Mouse (Mus musculus) lung, embryonic 14.5 days (tissue): Measurements from ENCODE around the gene Srl. TPM values are rescaled to one million over a fixed set of nuclear protein-coding genes. Genes with fewer than 3 reads are reported as not detected.

Experiments used
- ATAC-seq: fragments of 200-750 bp; cut with Nextera tagmentation; 2 replicates; pipeline ENCODE4 v1.8.0; 2017; ENCODE audit warnings: mild to moderate bottlenecking, moderate TSS enrichment, moderate library complexity; ENCODE audit not compliant: insufficient read depth
- DNase-seq: peaks from one replicate; pipeline ENCODE4 v3.0.0-alpha.2; 2015
- H3K27ac ChIP-seq: fragments of 300-500 bp; sonication (generic); 2 replicates; pipeline ENCODE4 v1.5.1; 2014; ENCODE audit warnings: low read depth, mild to moderate bottlenecking, moderate library complexity
- H3K27me3 ChIP-seq: fragments of 300-500 bp; sonication (generic); 2 replicates; pipeline ENCODE4 v1.6.1; 2014; ENCODE audit warnings: low read length, control low read depth; ENCODE audit not compliant: insufficient read depth
- H3K36me3 ChIP-seq: fragments of 300-500 bp; sonication (generic); 2 replicates; pipeline ENCODE4 v1.6.1; 2014; ENCODE audit warnings: control low read depth; ENCODE audit not compliant: insufficient read depth
- H3K4me1 ChIP-seq: fragments of 300-500 bp; sonication (generic); 2 replicates; pipeline ENCODE4 v1.6.1; 2014; ENCODE audit warnings: antibody characterized with exemption, control low read depth; ENCODE audit not compliant: insufficient read depth
- H3K4me2 ChIP-seq: fragments of 300-500 bp; sonication (generic); 2 replicates; pipeline ENCODE4 v1.6.1; 2014; ENCODE audit warnings: mild to moderate bottlenecking
- H3K4me3 ChIP-seq: fragments of 300-500 bp; sonication (generic); 2 replicates; pipeline ENCODE4 v1.5.1; 2014; ENCODE audit warnings: low read depth, low read length
- H3K9ac ChIP-seq: fragments of 300-500 bp; sonication (generic); 2 replicates; pipeline ENCODE4 v1.6.1; 2014
- H3K9me3 ChIP-seq: fragments of 300-500 bp; sonication (generic); 2 replicates; pipeline ENCODE4 v1.6.1; 2016; ENCODE audit warnings: low read depth, low read length, control low read depth
- CTCF ChIP-seq: IDR thresholded peaks from 2 replicates; pipeline ENCODE4 v1.5.1; 2016; ENCODE audit warnings: antibody characterized with exemption, low read depth
- WGBS: fragments of 180-500 bp; shearing (Covaris S2); extraction: QIAGEN DNeasy Blood & Tissue Kit; methylation state at CpG from one replicate; pipeline ENCODE4 v1.1.7; 2014; 5-methylcytosine and 5-hydroxymethylcytosine counted together
- polyA plus RNA-seq: library from polyadenylated mRNA; unstranded; fragments of >200 nt; fragmentation: Nextera tagmentation; extraction: Ambion mirVana; gene quantifications from 2 replicates; pipeline ENCODE4 v1.2.1, GENCODE M21; 2014

The Srl gene
- 18.4 and 20.7 TPM in 2 replicates for polyA plus RNA-seq

- Histone ChIP-seq H3K27ac (0 out of 2 replicates have a peak within 1 kb of the TSS, but pooled peaks have one; percentile 36), H3K9ac (peak within 1 kb of the TSS; percentile 57), H3K4me1 (no peaks in the 10 kb centered on the region), H3K27me3 (no peaks in the 10 kb centered on the region), H3K36me3 (peaks cover 23% of the 10 kb centered on the region), H3K9me3 (no peaks in the 10 kb centered on the region), H3K4me2 (peak within 1 kb of the TSS; percentile 64), H3K4me3 (peak within 1 kb of the TSS; percentile 49)
- ATAC-seq: peak; percentile 98
- DNase-seq: peak; percentile 100
- TF ChIP-seq CTCF: peak; percentile 90
- WGBS: under 1% methylated on average over 43 of the region's 43 CpGs
Observed at GRCm38 (mm10) chr16:4541501-4542198, at the start of gene Srl. TSS of gene Srl (minus strand) at chr16:4541816.

- Histone ChIP-seq H3K4me1 (peaks cover 16% of the 10 kb centered on the region), H3K9ac (no peak overlapping the region), H3K27ac (no peak overlapping the region), H3K4me2 (no peak overlapping the region), H3K36me3 (peaks cover 5% of the 10 kb centered on the region; the same call in 1 of the 2 replicates), H3K4me3 (no peak overlapping the region), H3K9me3 (no peaks in the 10 kb centered on the region), H3K27me3 (no peaks in the 10 kb centered on the region)
- TF ChIP-seq CTCF: no peak
- ATAC-seq (no peak), DNase-seq (peak; percentile 75)
- WGBS: 93% methylated on average over 9 of the region's 9 CpGs
Observed at GRCm38 (mm10) chr16:4590236-4590635, 48.6 kb upstream of the Srl start.

GRCm38 (mm10) chr16:4587516-4588210 lies 46.0 kb upstream of the Srl start:
- ATAC-seq: no peak
- Histone ChIP-seq H3K27ac (peak overlapping the region; percentile 87), H3K9ac (peak overlapping the region; percentile 27), H3K27me3 (no peaks in the 10 kb centered on the region), H3K4me2 (peak overlapping the region; percentile 63), H3K9me3 (no peaks in the 10 kb centered on the region), H3K4me1 (peaks cover 16% of the 10 kb centered on the region), H3K4me3 (no peak overlapping the region), H3K36me3 (peaks cover 5% of the 10 kb centered on the region; the same call in 1 of the 2 replicates)
- 53% methylated on average over 5 of the region's 5 CpGs for WGBS
- peak; percentile 43 for DNase-seq
- no peak for TF ChIP-seq CTCF

GRCm38 (mm10) chr16:4586531-4587123 lies 45.0 kb upstream of the Srl start:
- peak; percentile 10; the same call in 1 of the 2 replicates for TF ChIP-seq CTCF
- H3K4me3 ChIP-seq: peak overlapping the region; percentile 35
- ATAC-seq: peak; percentile 98
- peak; percentile 99 for DNase-seq
- H3K27me3 ChIP-seq: no peaks in the 10 kb centered on the region
- H3K9me3 ChIP-seq: no peaks in the 10 kb centered on the region
- WGBS: under 1% methylated on average over 43 of the region's 43 CpGs
- H3K27ac ChIP-seq: peak overlapping the region; percentile 87
- H3K4me2 ChIP-seq: peak overlapping the region; percentile 63
- peaks cover 16% of the 10 kb centered on the region for H3K4me1 ChIP-seq
- H3K9ac ChIP-seq: peak overlapping the region; percentile 55
- H3K36me3 ChIP-seq: peaks cover 5% of the 10 kb centered on the region; the same call in 1 of the 2 replicates

- no peaks in the 10 kb centered on the region for H3K9me3 ChIP-seq
- no peaks in the 10 kb centered on the region for H3K27me3 ChIP-seq
- peak overlapping the region; percentile 35 for H3K4me3 ChIP-seq
- H3K27ac ChIP-seq: peak overlapping the region; percentile 83
- H3K36me3 ChIP-seq: peaks cover 5% of the 10 kb centered on the region; the same call in 1 of the 2 replicates
- WGBS: 7% methylated on average over 14 of the region's 14 CpGs
- no peak for DNase-seq
- peak overlapping the region; percentile 55 for H3K9ac ChIP-seq
- peaks cover 16% of the 10 kb centered on the region for H3K4me1 ChIP-seq
- TF ChIP-seq CTCF: no peak
- peak; percentile 45; the same call in 1 of the 2 replicates for ATAC-seq
- H3K4me2 ChIP-seq: peak overlapping the region; percentile 63
Observed at GRCm38 (mm10) chr16:4585642-4586530, 44.3 kb upstream of the Srl start.

GRCm38 (mm10) chr16:4584438-4584837 lies 42.8 kb upstream of the Srl start:
- no peaks in the 10 kb centered on the region for H3K36me3 ChIP-seq
- WGBS: 65% methylated on average over 5 of the region's 5 CpGs
- H3K27me3 ChIP-seq: no peaks in the 10 kb centered on the region
- H3K9ac ChIP-seq: no peak overlapping the region
- H3K4me3 ChIP-seq: no peak overlapping the region
- H3K4me1 ChIP-seq: peaks cover 16% of the 10 kb centered on the region
- no peak for TF ChIP-seq CTCF
- H3K4me2 ChIP-seq: no peak overlapping the region
- no peak overlapping the region for H3K27ac ChIP-seq
- no peak for DNase-seq
- no peaks in the 10 kb centered on the region for H3K9me3 ChIP-seq
- no peak for ATAC-seq
